Mouse (Mus musculus) small intestine, adult 2 months (tissue): Measurements from ENCODE around the gene Lrp2.

Experiments used
- CTCF ChIP-seq: fragments of 200-500 bp; IDR thresholded peaks from 2 replicates; pipeline ENCODE4 v1.5.1; 2012; ENCODE audit warnings: low read depth, mild to moderate bottlenecking, control low read depth, inconsistent platforms, low read length, moderate library complexity, mixed read lengths; ENCODE audit not compliant: insufficient replicate concordance, insufficient read length; ENCODE audit errors: extremely low read depth
- POLR2A ChIP-seq: fragments of 200-500 bp; IDR thresholded peaks from 2 replicates; pipeline ENCODE4 v1.6.1; 2012; ENCODE audit warnings: low read depth, mild to moderate bottlenecking, control low read depth, inconsistent platforms, low read length, moderate library complexity

- TF ChIP-seq POLR2A (no peak), CTCF (no peak)
These were observed 26.9 kb upstream of the Lrp2 start for GRCm38 (mm10) chr2:69612716-69613115.
